Mouse (Mus musculus) forebrain, postnatal 0 days (tissue): Measurements from ENCODE around the gene Gcnt3. TPM values are rescaled to one million over a fixed set of nuclear protein-coding genes. Genes with fewer than 3 reads are reported as not detected.

Source experiments
- ATAC-seq: fragments of 200-750 bp; cut with Nextera tagmentation; 2 replicates; pipeline ENCODE4 v1.8.0; 2017; ENCODE audit warnings: mild to moderate bottlenecking, moderate library complexity
- DNase-seq: peaks from one replicate; pipeline ENCODE4 v3.0.0-alpha.2; 2015
- H3K27ac ChIP-seq: fragments of 300-500 bp; sonication (generic); 2 replicates; pipeline ENCODE4 v1.5.1; 2014; ENCODE audit warnings: low read depth, mild to moderate bottlenecking, antibody characterized with exemption, low read length, moderate library complexity, mixed read lengths
- H3K27me3 ChIP-seq: fragments of 300-500 bp; sonication (generic); 2 replicates; pipeline ENCODE4 v1.6.1; 2014; ENCODE audit warnings: mild to moderate bottlenecking, low read length, mixed read lengths; ENCODE audit not compliant: insufficient read depth
- H3K36me3 ChIP-seq: fragments of 300-500 bp; sonication (generic); 2 replicates; pipeline ENCODE4 v1.6.1; 2014; ENCODE audit warnings: mild to moderate bottlenecking, moderate library complexity; ENCODE audit not compliant: insufficient read depth
- H3K4me1 ChIP-seq: fragments of 300-500 bp; sonication (generic); 2 replicates; pipeline ENCODE4 v1.6.1; 2014; ENCODE audit warnings: antibody characterized with exemption; ENCODE audit not compliant: insufficient read depth
- H3K4me2 ChIP-seq: fragments of 300-500 bp; sonication (generic); 2 replicates; pipeline ENCODE4 v1.6.1; 2014; ENCODE audit warnings: low read depth, mild to moderate bottlenecking, moderate library complexity
- H3K4me3 ChIP-seq: fragments of 300-500 bp; sonication (generic); 2 replicates; pipeline ENCODE4 v1.5.1; 2014; ENCODE audit warnings: low read depth, low read length, mixed read lengths
- H3K9ac ChIP-seq: fragments of 300-500 bp; sonication (generic); 2 replicates; pipeline ENCODE4 v1.6.1; 2014; ENCODE audit warnings: mild to moderate bottlenecking
- H3K9me3 ChIP-seq: fragments of 300-500 bp; sonication (generic); 2 replicates; pipeline ENCODE4 v1.6.1; 2016; ENCODE audit warnings: low read length
- CTCF ChIP-seq: sonication (generic); IDR thresholded peaks from 2 replicates; pipeline ENCODE4 v1.5.1; 2016; ENCODE audit warnings: antibody characterized with exemption, control low read depth, low read depth
- WGBS: fragments of 180-500 bp; shearing (Covaris S2); extraction: QIAGEN DNeasy Blood & Tissue Kit; methylation state at CpG from one replicate; pipeline ENCODE4 v1.1.7; 2014; 5-methylcytosine and 5-hydroxymethylcytosine counted together
- polyA plus RNA-seq: library from polyadenylated mRNA; unstranded; fragments of >200 nt; fragmentation: Nextera tagmentation; extraction: Ambion mirVana; gene quantifications from 2 replicates; pipeline ENCODE4 v1.2.1, GENCODE M21; 2015
- total RNA-seq: library from RNA; depleted of rRNA; stranded (reverse); fragments of >200 nt; gene quantifications from 2 replicates; pipeline ENCODE4 v1.2.3, GENCODE M21; 2014

The Gcnt3 gene
- total and polyA plus RNA-seq, 2 experiments from 2014 or later: not detected

DNA sequence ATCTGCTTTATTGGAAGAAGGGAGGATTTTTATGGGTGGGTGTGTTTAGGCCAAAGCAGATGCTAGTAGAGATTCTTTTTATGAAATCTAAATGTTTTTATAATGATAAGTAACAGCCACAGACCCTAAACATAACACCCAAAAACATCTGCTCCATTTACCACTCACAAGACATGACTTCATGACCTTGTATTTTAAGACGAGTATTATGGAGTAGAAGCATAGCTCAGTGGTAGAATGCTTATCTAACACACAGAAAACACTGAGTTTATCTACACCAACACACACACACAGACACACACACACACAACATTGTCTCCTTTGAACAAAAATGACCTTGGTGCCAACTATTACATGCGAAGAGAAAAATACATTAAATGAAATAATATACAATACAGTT, 7.0 kb upstream of the Gcnt3 start:
- Histone ChIP-seq H3K4me2 (no peak overlapping the region), H3K27ac (no peak overlapping the region), H3K9me3 (no peaks in the 10 kb centered on the region), H3K9ac (no peak overlapping the region), H3K27me3 (no peaks in the 10 kb centered on the region), H3K4me3 (no peak overlapping the region), H3K4me1 (no peaks in the 10 kb centered on the region), H3K36me3 (no peaks in the 10 kb centered on the region)
- DNase-seq (no peak), ATAC-seq (no peak)
- no peak for TF ChIP-seq CTCF
- 81% methylated on average over 2 of the region's 2 CpGs for WGBS

DNA sequence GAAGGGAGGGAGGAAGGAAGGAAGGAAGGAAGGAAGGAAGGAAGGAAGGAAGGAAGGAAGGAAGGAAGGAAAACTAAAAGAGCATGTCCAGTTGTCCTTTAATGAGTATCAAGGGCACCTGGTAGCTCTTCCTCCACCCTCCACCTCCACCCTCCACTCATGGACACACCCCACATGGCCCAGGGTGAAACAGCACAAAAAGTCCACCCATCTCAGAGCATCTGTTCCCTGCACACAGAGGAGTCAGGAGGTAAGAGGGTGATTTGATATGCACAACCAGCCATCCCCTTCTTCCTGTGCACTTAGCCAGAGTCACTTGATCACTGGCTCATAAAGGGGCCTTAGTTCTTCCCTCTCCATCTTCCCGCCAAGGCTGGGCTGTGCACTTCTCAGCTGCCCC, 5.0 kb upstream of the Gcnt3 start:
- no peak overlapping the region for H3K4me3 ChIP-seq
- no peaks in the 10 kb centered on the region for H3K9me3 ChIP-seq
- DNase-seq: no peak
- H3K27ac ChIP-seq: no peak overlapping the region
- ATAC-seq: no peak
- no peak overlapping the region for H3K9ac ChIP-seq
- no peaks in the 10 kb centered on the region for H3K4me1 ChIP-seq
- no peaks in the 10 kb centered on the region for H3K36me3 ChIP-seq
- 75% methylated on average over 1 of the region's 1 CpGs for WGBS
- no peaks in the 10 kb centered on the region for H3K27me3 ChIP-seq
- TF ChIP-seq CTCF: no peak
- H3K4me2 ChIP-seq: no peak overlapping the region

- Histone ChIP-seq H3K4me1 (no peaks in the 10 kb centered on the region), H3K27ac (no peak overlapping the region), H3K4me2 (no peak overlapping the region), H3K9me3 (no peaks in the 10 kb centered on the region), H3K36me3 (no peaks in the 10 kb centered on the region), H3K9ac (no peak overlapping the region), H3K4me3 (no peak overlapping the region), H3K27me3 (no peaks in the 10 kb centered on the region)
- no peak for ATAC-seq
- WGBS: 94% methylated on average over 4 of the region's 4 CpGs
- TF ChIP-seq CTCF: no peak
- DNase-seq: no peak
Observed at GRCm38 (mm10) chr9:70042137-70042536, 4.2 kb upstream of the Gcnt3 start.

GRCm38 (mm10) chr9:70040570-70040969, 2.7 kb upstream of the Gcnt3 start:
- no peak overlapping the region for H3K4me2 ChIP-seq
- H3K27me3 ChIP-seq: no peaks in the 10 kb centered on the region
- H3K27ac ChIP-seq: no peak overlapping the region
- no peak for TF ChIP-seq CTCF
- ATAC-seq (no peak), DNase-seq (no peak)
- H3K4me3 ChIP-seq: no peak overlapping the region
- H3K4me1 ChIP-seq: no peaks in the 10 kb centered on the region
- WGBS: 90% methylated on average over 11 of the region's 11 CpGs
- H3K9ac ChIP-seq: no peak overlapping the region
- H3K36me3 ChIP-seq: no peaks in the 10 kb centered on the region
- no peaks in the 10 kb centered on the region for H3K9me3 ChIP-seq

- Histone ChIP-seq H3K27ac (no peak overlapping the region), H3K36me3 (no peaks in the 10 kb centered on the region), H3K4me1 (no peaks in the 10 kb centered on the region), H3K4me3 (no peak overlapping the region), H3K4me2 (no peak overlapping the region), H3K9ac (no peak overlapping the region), H3K27me3 (no peaks in the 10 kb centered on the region), H3K9me3 (no peaks in the 10 kb centered on the region)
- no peak for TF ChIP-seq CTCF
- ATAC-seq: no peak
- no peak for DNase-seq
- WGBS: 81% methylated on average over 6 of the region's 6 CpGs
Observed at GRCm38 (mm10) chr9:70039597-70040385, 1.9 kb upstream of the Gcnt3 start.

DNA sequence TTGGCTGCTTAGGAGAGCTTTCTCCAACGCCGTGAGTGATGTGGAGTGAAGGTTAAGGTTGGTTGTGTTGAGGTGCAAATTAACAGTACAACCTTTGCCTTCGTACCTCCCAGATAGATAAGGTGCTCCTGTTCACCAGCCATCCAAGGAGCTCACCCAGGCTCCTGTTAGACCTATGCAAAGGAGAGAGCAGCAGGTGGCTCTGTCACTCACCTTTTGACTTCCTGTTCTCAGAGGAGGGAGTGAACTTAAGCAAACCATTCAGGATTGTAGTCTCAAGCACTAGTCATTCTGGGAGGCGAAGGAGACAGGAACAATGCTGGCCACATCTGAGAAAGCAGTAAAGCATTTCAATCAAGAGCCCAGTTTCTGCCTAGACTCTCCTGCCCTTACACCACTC, 1.2 kb downstream of the Gcnt3 start:
- ATAC-seq (no peak), DNase-seq (no peak)
- WGBS: 79% methylated on average over 4 of the region's 4 CpGs

GRCm38 (mm10) chr9:70034702-70035101, 3.2 kb downstream of the Gcnt3 start:
- H3K27ac ChIP-seq: no peak overlapping the region
- 94% methylated on average over 7 of the region's 7 CpGs for WGBS
- no peak for ATAC-seq

More for the DNA sequence above, 1.2 kb downstream of the Gcnt3 start:
- no peaks in the 10 kb centered on the region for H3K9me3 ChIP-seq
- H3K36me3 ChIP-seq: no peaks in the 10 kb centered on the region
- no peak overlapping the region for H3K9ac ChIP-seq
- H3K27me3 ChIP-seq: no peaks in the 10 kb centered on the region
- no peak overlapping the region for H3K4me3 ChIP-seq
- no peaks in the 10 kb centered on the region for H3K4me1 ChIP-seq
- H3K4me2 ChIP-seq: no peak overlapping the region
- H3K27ac ChIP-seq: no peak overlapping the region
- TF ChIP-seq CTCF: no peak

More at GRCm38 (mm10) chr9:70034702-70035101, 3.2 kb downstream of the Gcnt3 start:
- TF ChIP-seq CTCF: no peak
- Histone ChIP-seq H3K4me2 (no peak overlapping the region), H3K4me3 (no peak overlapping the region), H3K9ac (no peak overlapping the region), H3K36me3 (no peaks in the 10 kb centered on the region), H3K4me1 (no peaks in the 10 kb centered on the region), H3K27me3 (no peaks in the 10 kb centered on the region), H3K9me3 (no peaks in the 10 kb centered on the region)
- DNase-seq: no peak
